Mouse (Mus musculus) liver, embryonic 12.5 days (tissue): ENCODE measurements around the gene Bahcc1. TPM values are rescaled to one million over a fixed set of nuclear protein-coding genes. Genes with fewer than 3 reads are reported as not detected.
A peak's percentile ranks its signal among the peaks of the same experiment; 100 is the strongest.

Experiments used
- ATAC-seq: fragments of 200-750 bp; cut with Nextera tagmentation; 2 replicates; pipeline ENCODE4 v1.8.0; 2017; ENCODE audit warnings: moderate number of reproducible peaks, mild to moderate bottlenecking, moderate library complexity
- H3K27ac ChIP-seq: fragments of 300-500 bp; sonication (generic); 2 replicates; pipeline ENCODE4 v1.5.1; 2016; ENCODE audit warnings: mild to moderate bottlenecking
- H3K27me3 ChIP-seq: fragments of 300-500 bp; sonication (generic); replicated peaks from 2 replicates; pipeline ENCODE4 v1.6.1; 2016; ENCODE audit warnings: mild to moderate bottlenecking, moderate library complexity
- H3K36me3 ChIP-seq: fragments of 300-500 bp; sonication (generic); 2 replicates; pipeline ENCODE4 v1.6.1; 2016; ENCODE audit warnings: mild to moderate bottlenecking, moderate library complexity
- H3K4me1 ChIP-seq: fragments of 300-500 bp; sonication (generic); 2 replicates; pipeline ENCODE4 v1.6.1; 2016
- H3K4me2 ChIP-seq: fragments of 300-500 bp; sonication (generic); 2 replicates; pipeline ENCODE4 v1.6.1; 2016; ENCODE audit warnings: mild to moderate bottlenecking, moderate library complexity
- H3K4me3 ChIP-seq: fragments of 300-500 bp; sonication (generic); 2 replicates; pipeline ENCODE4 v1.5.1; 2016; ENCODE audit warnings: mild to moderate bottlenecking, moderate library complexity
- H3K9ac ChIP-seq: fragments of 300-500 bp; sonication (generic); 2 replicates; pipeline ENCODE4 v1.6.1; 2016; ENCODE audit warnings: mild to moderate bottlenecking, moderate library complexity
- H3K9me3 ChIP-seq: fragments of 300-500 bp; sonication (generic); replicated peaks from 2 replicates; pipeline ENCODE4 v1.6.1; 2016; ENCODE audit warnings: mild to moderate bottlenecking, moderate library complexity
- WGBS: fragments of 180-500 bp; shearing (Covaris S2); methylation state at CpG from one replicate; pipeline ENCODE4 v1.1.7; 2016; ENCODE audit not compliant: insufficient replicate concordance; 5-methylcytosine and 5-hydroxymethylcytosine counted together
- polyA plus RNA-seq: library from polyadenylated mRNA; unstranded; fragments of >200 nt; fragmentation: Nextera tagmentation; extraction: Ambion mirVana; gene quantifications from 2 replicates; pipeline ENCODE4 v1.2.1, GENCODE M21; 2016

Bahcc1 gene
- polyA plus RNA-seq, 1 experiment from 2014 or later, result 3.5 TPM

DNA sequence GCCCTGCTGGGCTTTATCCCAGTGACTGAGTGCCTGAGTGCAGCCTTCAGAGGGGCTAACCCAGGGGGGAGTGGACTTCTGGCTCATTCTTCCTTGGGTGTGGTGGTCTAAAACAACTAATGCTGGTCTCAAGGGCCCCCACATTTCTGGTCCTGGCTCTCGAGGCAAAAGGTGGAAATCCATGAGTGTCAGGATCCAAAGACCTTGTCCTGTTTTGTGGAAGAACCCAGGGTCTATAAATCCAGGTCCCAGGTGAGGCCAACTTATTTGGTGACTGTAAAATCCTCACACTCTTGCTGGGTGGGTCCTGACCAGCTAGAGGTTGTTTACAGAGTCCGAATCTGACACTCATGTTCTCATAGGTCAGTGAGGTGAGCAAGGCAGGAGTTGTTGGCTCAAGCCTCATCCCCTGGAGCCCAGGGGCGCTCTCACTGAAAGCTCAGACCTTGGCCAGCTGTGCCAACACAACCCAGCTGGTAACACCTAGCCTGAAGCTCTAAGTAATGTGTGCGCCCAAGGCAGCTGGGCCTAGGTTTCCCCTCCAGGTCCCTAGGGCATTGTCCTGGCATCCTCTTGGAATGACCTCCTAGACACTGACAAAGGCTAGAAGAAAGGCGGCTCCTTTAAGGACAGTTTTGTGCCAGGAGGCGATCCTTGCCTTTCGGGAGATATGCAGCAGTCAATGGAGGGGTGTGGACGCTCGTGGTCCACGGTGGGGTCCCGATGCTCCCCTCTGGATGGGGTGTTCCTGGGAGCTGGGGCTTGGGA lies 8.1 kb upstream of the Bahcc1 start:
- WGBS, result 33% methylated on average over 11 of the region's 11 CpGs
- peak overlapping the region; percentile 38; the same call in 1 of the 2 replicates for H3K27ac ChIP-seq
- peak overlapping the region; percentile 9; the same call in 1 of the 2 replicates for H3K4me3 ChIP-seq
- H3K4me2 ChIP-seq, result peak overlapping the region; percentile 47
- peaks cover 93% of the 10 kb centered on the region for H3K27me3 ChIP-seq
- H3K9ac ChIP-seq, result no peak overlapping the region
- peaks cover 79% of the 10 kb centered on the region for H3K4me1 ChIP-seq
- H3K9me3 ChIP-seq, result no peaks in the 10 kb centered on the region
- no peak; the same call in 1 of the 2 replicates for ATAC-seq
- H3K36me3 ChIP-seq, result no peaks in the 10 kb centered on the region

DNA sequence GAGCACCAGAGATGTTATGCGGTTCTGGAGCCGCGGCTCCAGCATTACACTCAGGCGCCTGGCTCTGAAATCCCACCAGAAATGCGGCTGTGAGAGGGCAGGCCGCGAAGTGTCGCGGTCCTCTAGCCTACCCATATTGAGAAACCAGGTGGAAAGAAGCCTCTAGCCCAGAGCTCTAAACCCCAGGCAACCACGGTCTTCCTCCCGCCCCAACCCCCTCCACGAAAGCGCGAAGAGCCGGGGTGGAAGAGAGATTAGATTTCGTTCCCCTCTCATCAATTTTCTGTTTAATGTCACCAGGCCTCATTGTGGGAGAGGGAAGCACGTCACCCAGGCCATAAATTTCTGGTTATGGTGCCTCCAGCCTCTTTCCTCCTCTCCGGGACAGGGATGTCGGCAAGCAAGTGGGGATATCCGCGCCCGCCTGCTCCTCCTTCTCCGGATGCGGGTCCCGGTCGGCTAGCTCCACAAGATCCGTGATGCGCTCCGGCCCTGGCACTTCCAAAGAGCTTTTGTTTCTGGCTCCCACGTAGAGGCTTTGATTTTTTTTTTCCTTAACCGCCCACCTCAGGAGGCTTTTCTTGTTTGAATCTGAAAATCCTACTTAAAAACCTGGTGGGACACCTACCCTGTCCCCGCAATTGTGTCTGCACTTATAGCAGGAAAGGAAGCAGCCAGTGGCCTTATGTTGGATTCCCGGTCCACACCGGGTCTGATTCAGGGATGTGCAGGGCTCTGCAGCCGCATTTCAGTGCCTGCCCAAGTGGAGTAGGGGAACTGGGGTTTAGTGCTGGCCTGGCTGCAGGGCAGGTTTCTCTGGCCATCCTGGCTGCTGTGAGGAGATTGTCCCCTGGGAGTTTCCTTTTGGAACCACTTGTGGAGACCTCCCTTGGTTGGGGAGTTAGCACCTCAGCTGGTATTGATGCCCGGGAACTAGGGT lies 7.2 kb upstream of the Bahcc1 start:
- WGBS, result 9% methylated on average over 36 of the region's 36 CpGs

DNA sequence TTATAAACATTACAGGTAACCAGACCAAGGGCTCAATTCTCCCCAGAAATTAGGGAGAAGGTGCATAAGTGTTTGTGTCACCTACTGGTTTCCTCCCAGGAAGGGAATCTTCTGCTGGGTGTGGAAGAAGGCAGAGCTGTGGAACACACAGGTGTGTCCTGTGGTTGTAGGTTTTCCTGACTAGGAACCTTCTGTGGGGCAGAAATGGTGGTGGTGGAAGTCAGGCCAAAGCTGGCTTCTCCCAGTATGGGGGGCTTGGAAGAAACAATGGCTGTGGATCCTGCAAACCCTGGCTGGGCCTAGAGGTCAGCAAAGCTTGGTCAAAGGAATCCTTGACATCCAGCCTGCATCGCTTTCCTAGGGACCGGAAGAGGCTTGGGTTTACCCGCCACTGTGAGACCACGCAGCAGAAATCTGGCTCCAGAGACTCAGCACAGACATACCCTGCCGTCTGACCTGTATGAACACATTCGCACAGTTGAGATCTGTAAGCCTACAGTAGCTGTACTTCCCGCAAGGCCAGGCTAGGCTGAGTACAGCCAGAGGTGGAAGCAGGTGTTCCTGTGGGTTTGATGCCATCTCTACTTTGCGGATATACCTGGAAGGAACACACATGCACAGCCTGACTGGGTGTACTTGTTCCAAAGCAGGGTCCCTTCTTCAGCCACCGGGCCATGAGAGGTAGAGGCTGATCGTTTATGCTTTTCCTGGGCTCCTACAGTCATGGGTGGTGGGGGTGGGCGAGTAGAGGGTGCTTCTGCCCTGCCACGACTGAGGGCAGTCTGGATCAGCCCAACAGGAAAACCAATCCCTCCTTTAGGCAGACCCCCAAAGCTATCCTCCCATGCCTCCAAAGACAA lies 6.1 kb upstream of the Bahcc1 start:
- ATAC-seq, result no peak
- peaks cover 93% of the 10 kb centered on the region for H3K27me3 ChIP-seq
- H3K4me3 ChIP-seq, result no peak overlapping the region
- no peaks in the 10 kb centered on the region for H3K36me3 ChIP-seq
- H3K4me1 ChIP-seq, result peaks cover 82% of the 10 kb centered on the region
- no peak overlapping the region for H3K4me2 ChIP-seq
- no peaks in the 10 kb centered on the region for H3K9me3 ChIP-seq
- WGBS, result 50% methylated on average over 12 of the region's 12 CpGs
- H3K27ac ChIP-seq, result no peak overlapping the region
- H3K9ac ChIP-seq, result no peak overlapping the region

More for the DNA sequence above, 7.2 kb upstream of the Bahcc1 start:
- H3K27ac ChIP-seq, result no peak overlapping the region
- H3K27me3 ChIP-seq, result peaks cover 93% of the 10 kb centered on the region
- ATAC-seq, result no peak
- no peaks in the 10 kb centered on the region for H3K36me3 ChIP-seq
- no peaks in the 10 kb centered on the region for H3K9me3 ChIP-seq
- H3K4me3 ChIP-seq, result peak overlapping the region; percentile 9; the same call in 1 of the 2 replicates
- H3K4me2 ChIP-seq, result peak overlapping the region; percentile 47
- no peak overlapping the region for H3K9ac ChIP-seq
- H3K4me1 ChIP-seq, result peaks cover 79% of the 10 kb centered on the region

DNA sequence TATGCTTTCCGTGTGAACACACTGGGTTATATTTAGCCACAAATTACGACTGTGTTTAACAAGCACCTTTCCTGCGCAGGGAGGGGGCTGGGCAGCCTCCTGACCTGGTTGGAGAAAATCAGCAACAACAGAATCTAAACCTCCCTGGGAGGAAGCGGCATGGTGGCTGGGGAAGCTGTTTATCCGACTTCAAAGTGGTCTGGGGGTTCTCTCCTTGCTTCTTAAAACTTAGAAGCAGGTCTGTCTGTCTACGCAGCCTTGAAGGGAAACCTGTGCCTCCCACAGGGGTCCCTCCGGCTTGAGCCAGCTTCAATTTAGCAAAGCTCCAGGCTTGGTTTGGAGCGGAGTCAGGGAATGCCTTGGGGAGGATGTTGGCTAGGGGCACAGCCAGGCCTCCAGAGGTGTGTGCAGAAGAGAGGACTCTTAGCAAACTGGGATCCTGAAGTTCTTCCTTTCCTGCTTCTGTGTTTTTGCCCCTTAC lies 5.1 kb upstream of the Bahcc1 start:
- ATAC-seq, result no peak
- Histone ChIP-seq H3K36me3 (no peaks in the 10 kb centered on the region), H3K4me2 (peak overlapping the region; percentile 11; the same call in 1 of the 2 replicates), H3K4me3 (no peak overlapping the region), H3K27me3 (peaks cover 87% of the 10 kb centered on the region), H3K4me1 (peaks cover 92% of the 10 kb centered on the region), H3K27ac (no peak overlapping the region), H3K9me3 (no peaks in the 10 kb centered on the region), H3K9ac (no peak overlapping the region)
- WGBS, result 27% methylated on average over 8 of the region's 8 CpGs

DNA sequence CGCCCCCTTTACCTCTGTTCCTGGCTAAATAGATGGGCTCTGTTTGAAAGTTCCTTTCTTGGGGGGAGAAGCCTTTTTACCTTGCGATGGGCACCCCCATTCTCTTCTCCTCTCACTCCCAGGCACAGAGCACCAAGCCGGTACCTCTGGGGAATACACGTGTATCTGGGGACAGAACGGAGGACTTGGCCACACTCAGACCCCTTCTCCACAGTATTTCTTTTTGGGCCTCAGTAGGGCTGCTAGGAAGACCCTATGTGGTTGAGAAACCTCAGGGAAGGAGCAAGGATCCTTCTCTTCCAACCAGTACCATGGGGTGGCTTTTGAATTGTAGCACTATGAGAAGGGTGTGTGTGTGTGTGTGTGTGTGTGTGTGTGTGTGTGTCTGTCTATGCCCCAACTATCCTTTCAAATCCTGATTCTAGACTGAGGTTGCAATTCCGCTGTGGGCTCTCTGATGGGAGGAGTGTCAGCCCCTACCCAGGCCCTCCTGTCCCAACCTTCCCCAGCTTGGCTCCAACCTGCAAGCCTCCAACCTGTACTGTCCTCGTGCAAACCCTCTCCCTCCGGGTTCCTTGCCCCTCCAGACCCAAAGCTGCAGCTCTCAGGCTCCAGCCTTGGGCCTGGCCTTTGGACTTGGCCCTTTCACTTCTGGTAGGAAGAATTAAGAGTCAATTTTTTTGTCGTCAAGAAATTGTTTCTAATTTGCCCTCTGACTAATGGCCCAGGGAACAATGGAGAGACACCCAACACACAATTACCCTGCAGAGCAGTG lies 4.4 kb upstream of the Bahcc1 start:
- H3K9me3 ChIP-seq, result no peaks in the 10 kb centered on the region
- peaks cover 83% of the 10 kb centered on the region for H3K27me3 ChIP-seq

DNA sequence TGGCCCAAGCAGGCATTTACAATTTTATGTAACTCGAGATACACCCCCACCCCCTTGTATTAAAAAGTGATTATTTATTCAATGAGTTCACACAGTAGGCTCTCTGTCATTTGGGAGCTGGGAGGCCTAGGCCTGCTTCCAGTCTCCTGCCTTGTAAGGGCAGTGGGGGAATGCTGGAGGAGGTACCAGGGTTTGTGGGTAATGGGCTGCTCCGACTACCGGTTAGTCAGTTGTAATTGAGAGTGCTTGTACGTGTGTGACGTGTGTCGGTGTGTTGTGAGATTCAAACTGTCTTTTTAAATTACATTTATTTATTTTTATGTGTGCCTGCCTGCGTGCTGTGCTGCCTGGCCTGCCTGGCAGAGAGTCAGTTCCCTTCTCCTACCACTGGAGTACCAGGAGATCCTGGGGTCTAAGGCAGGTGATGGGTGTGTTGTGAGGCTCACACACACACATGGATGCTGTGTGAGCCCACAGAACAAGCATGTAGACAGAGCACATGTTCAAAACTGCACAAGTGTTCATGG lies 3.8 kb upstream of the Bahcc1 start:
- Histone ChIP-seq H3K27me3 (peaks cover 83% of the 10 kb centered on the region), H3K27ac (0 out of 2 replicates have a peak overlapping the region, but pooled peaks have one; percentile 8), H3K4me3 (no peak overlapping the region; the same call in 1 of the 2 replicates), H3K9ac (no peak overlapping the region), H3K9me3 (no peaks in the 10 kb centered on the region), H3K36me3 (no peaks in the 10 kb centered on the region), H3K4me2 (peak overlapping the region; percentile 97), H3K4me1 (peaks cover 94% of the 10 kb centered on the region)
- no peak for ATAC-seq
- WGBS, result 59% methylated on average over 7 of the region's 7 CpGs

More for the DNA sequence above, 4.4 kb upstream of the Bahcc1 start:
- no peak for ATAC-seq
- Histone ChIP-seq H3K9ac (no peak overlapping the region), H3K4me3 (no peak overlapping the region), H3K27ac (no peak overlapping the region), H3K36me3 (no peaks in the 10 kb centered on the region), H3K4me2 (peak overlapping the region; percentile 11; the same call in 1 of the 2 replicates), H3K4me1 (peaks cover 94% of the 10 kb centered on the region)
- 51% methylated on average over 9 of the region's 9 CpGs for WGBS

DNA sequence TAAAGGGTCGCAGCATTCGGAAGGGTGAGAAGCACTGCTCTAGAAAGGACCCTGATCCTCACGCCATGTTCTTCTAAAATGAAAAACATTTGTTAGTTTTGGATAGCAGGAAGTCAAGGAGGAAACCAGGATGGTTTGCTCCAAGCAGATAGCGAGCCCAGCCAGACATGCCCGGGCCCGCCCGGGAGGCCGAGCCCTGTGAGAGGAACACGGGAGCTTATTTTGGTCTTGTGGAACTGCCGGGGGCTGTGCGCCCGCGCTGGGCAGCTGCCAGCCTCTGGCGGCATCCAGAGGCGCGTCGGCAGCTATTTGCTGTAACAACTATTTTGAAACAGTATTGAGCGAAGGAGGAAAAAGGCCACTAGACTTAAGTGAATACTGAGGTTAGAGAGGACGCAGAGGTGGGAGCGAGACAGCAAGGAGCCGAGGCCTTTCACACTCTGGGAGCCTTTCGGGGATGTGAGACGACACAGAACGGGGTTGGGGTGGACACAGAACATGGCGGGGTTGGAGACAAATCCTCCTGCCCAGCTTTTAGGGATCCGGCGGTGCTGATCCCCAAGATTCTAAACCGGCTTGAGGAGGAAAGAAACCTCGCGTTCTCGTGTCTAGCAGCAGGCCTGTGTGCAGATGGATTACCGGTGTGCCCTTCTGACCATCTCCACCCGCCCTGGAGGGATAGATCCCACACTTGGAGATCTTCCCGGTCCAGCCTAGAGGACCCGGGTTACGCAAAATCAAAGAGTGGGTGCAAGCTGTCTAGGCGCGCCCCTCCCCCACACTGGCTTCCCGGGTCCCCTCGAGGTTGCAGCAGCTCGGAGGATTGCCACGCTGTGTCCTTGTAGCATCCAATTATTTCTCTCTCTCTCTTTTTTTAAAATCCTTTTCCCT lies 2.6 kb upstream of the Bahcc1 start:
- Histone ChIP-seq H3K4me1 (peaks cover 93% of the 10 kb centered on the region), H3K27ac (peak overlapping the region; percentile 61), H3K9ac (peak overlapping the region; percentile 80), H3K9me3 (no peaks in the 10 kb centered on the region), H3K36me3 (no peaks in the 10 kb centered on the region), H3K4me2 (peak overlapping the region; percentile 97), H3K27me3 (peaks cover 83% of the 10 kb centered on the region), H3K4me3 (peak overlapping the region; percentile 71)
- WGBS, result 2% methylated on average over 42 of the region's 42 CpGs
- ATAC-seq, result no peak

DNA sequence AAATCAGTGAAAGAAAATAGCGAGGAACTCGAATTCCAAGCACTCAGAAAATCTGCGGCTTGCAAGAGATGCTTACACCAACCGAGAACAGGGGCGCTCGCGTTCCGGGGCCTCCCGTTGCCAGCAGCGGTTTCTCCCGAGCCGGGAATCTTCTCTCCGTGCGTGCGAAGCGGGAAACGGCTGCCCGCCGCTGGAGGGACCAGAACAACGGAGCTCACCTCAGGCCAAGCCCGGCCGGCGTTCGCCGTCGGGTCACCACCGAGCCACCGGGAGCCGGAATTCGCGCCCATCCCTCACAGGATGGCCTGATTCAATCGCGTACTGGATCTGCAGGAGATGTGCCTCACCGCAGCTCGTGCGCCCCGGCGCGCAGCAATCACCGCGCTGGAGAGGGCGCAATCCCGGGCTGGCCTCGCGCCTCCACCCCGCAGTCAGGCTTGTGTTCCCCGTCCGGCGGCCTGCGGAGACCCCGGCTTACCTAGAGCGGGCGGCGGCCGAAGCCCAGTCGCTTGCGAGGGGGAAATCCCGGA lies 1.8 kb upstream of the Bahcc1 start:
- H3K36me3 ChIP-seq, result no peaks in the 10 kb centered on the region
- WGBS, result under 1% methylated on average over 58 of the region's 58 CpGs
- no peaks in the 10 kb centered on the region for H3K9me3 ChIP-seq
- peaks cover 82% of the 10 kb centered on the region for H3K27me3 ChIP-seq
- no peak for ATAC-seq
- peaks cover 91% of the 10 kb centered on the region for H3K4me1 ChIP-seq
- peak overlapping the region; percentile 71 for H3K4me3 ChIP-seq
- H3K9ac ChIP-seq, result peak overlapping the region; percentile 80
- peak overlapping the region; percentile 79 for H3K27ac ChIP-seq
- peak overlapping the region; percentile 97 for H3K4me2 ChIP-seq

DNA sequence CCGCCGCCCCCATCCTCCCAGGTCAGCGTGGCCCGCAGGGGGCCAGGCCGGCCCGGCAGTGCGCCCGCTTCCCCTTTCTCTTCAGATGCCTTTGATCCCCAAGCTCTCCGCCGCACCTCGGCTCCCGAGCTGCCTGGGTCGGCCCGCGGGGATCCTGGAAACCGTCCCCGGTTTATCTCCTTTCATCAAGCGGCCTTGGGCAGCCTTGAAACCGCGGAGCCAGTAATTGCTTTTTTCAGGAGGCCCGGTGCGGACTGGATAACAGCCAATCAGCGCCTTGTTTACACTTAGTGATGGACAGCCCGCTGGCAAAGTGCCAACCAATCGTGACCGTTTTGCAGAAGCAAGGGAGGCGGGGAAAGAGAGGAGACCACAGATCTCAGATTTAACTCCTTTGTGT lies 1.4 kb upstream of the Bahcc1 start:
- Histone ChIP-seq H3K27ac (peak overlapping the region; percentile 79), H3K27me3 (peaks cover 82% of the 10 kb centered on the region), H3K9ac (peak overlapping the region; percentile 80), H3K4me3 (peak overlapping the region; percentile 71), H3K4me2 (peak overlapping the region; percentile 97), H3K36me3 (no peaks in the 10 kb centered on the region), H3K4me1 (peaks cover 91% of the 10 kb centered on the region), H3K9me3 (no peaks in the 10 kb centered on the region)
- ATAC-seq, result peak; percentile 33; the same call in 1 of the 2 replicates
- 0% methylated on average over 27 of the region's 27 CpGs for WGBS
